Mouse (Mus musculus): ENCODE measurements around the gene Nid1. TPM values are rescaled to one million over a fixed set of nuclear protein-coding genes. Genes with fewer than 3 reads are reported as not detected.
A peak's percentile ranks its signal among the peaks of the same experiment; 100 is the strongest.
"Not testable (repeated sequence)": the region's sequence is repeated elsewhere in the genome, so short reads cannot be mapped to it uniquely, and the experiment has no call there.

The Nid1 gene
- polyA plus RNA-seq, 1 experiment from 2014 or later: 135 TPM

DNA sequence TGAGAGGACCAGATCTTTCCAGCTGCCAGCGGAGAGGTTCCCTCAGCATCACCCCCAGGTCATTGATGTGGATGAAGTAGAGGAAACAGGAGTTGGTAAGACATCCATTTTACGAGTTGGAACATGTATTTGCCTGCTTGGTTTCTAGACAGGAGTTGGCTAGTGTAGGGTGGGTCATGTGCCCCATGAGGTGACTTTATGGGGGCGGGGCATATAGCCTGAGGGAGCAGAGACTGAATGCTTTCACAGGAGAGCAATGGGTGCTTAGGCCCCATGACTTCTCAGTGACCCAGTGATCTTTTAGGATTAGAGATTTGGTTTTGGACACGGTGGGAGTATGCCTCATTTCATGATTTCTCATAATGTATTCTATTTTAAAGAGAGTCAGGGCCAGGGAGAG is 31.2 kb downstream of the Nid1 start:
- Histone ChIP-seq H3K4me1 (ENCODE audit: insufficient read depth, low read length) (no peaks in the 10 kb centered on the region), H3K4me2 (replicated peaks; ENCODE audit: low read depth, low read length) (no peak overlapping the region), H3K36me3 (ENCODE audit: insufficient read depth, low read length) (peaks cover 10% of the 10 kb centered on the region), H3K9me3 (ENCODE audit: low read length) (no peaks in the 10 kb centered on the region), H3K27me3 (ENCODE audit: insufficient read depth, low read length) (no peaks in the 10 kb centered on the region), H3K27ac (ENCODE audit: low read length) (no peak overlapping the region), H3K9ac (replicated peaks; ENCODE audit: low read length) (no peak overlapping the region), H3K4me3 (ENCODE audit: low read length) (no peak overlapping the region)
- 84% methylated on average over 4 of the region's 4 CpGs for WGBS
- ATAC-seq (ENCODE audit: low FRiP score, low TSS enrichment): no peak

DNA sequence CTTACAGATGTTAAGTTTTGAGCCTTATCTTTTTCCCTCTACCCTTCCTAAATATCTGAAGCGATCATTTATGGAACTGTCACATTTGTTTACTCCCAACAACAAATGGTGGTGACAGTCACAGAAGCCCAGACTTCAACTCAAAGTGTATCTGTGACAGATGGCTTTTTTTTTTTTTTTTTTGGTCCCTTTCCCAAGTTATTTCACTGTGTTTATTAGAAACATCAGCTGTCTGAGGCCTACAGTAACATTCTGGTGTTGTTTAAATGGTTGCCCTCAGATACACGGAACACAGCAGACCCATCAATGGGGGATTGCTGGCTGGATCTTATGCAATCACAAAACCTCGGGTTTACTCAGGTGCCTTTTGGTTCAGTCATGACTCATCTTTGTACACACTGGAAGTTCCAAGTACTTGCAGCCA is 34.0 kb downstream of the Nid1 start:
- Histone ChIP-seq H3K4me3 (ENCODE audit: low read length) (no peak overlapping the region), H3K27me3 (ENCODE audit: insufficient read depth, low read length) (no peaks in the 10 kb centered on the region), H3K4me1 (ENCODE audit: insufficient read depth, low read length) (no peaks in the 10 kb centered on the region), H3K9ac (replicated peaks; ENCODE audit: low read length) (no peak overlapping the region), H3K4me2 (replicated peaks; ENCODE audit: low read depth, low read length) (no peak overlapping the region), H3K27ac (ENCODE audit: low read length) (no peak overlapping the region), H3K36me3 (ENCODE audit: insufficient read depth, low read length) (peaks cover 14% of the 10 kb centered on the region), H3K9me3 (ENCODE audit: low read length) (no peaks in the 10 kb centered on the region)
- ATAC-seq (ENCODE audit: low FRiP score, low TSS enrichment): no peak
- WGBS: 66% methylated on average over 3 of the region's 3 CpGs

- 66% methylated on average over 2 of the region's 3 CpGs for WGBS
- H3K4me3 ChIP-seq (ENCODE audit: low read length); H3K4me1 ChIP-seq (ENCODE audit: insufficient read depth, low read length); H3K27ac ChIP-seq (ENCODE audit: low read length); H3K9ac ChIP-seq (replicated peaks; ENCODE audit: low read length); ATAC-seq (ENCODE audit: low FRiP score, low TSS enrichment); H3K27me3 ChIP-seq (ENCODE audit: insufficient read depth, low read length); H3K9me3 ChIP-seq (ENCODE audit: low read length); H3K4me2 ChIP-seq (replicated peaks; ENCODE audit: low read depth, low read length): not testable (repeated sequence)
- H3K36me3 ChIP-seq (ENCODE audit: insufficient read depth, low read length): peaks cover 15% of the 10 kb centered on the region; the same call in 1 of the 2 replicates
These were observed 37.1 kb downstream of the Nid1 start for GRCm38 (mm10) chr13:13474464-13474863.

DNA sequence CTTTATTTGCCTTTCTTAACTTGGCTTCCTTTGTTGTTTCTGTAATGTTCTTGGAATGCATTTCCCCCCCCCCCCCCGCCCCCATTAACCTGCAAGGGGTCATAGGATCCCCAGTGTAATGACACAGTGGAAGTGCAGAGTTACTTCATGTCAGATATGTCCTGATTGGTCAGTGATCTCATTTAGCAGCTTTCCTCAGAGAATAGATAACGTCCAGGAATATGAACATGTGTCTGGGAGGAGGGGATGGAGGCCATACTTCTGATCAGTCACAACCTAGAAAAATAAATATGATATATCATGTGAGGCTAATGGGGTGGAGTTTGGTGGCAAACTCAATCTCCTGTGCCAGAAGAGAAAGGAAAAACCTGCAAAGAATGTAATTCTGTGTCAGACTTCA is 37.6 kb downstream of the Nid1 start:
- Histone ChIP-seq H3K36me3 (ENCODE audit: insufficient read depth, low read length) (peaks cover 15% of the 10 kb centered on the region; the same call in 1 of the 2 replicates), H3K27me3 (ENCODE audit: insufficient read depth, low read length) (no peaks in the 10 kb centered on the region), H3K27ac (ENCODE audit: low read length) (no peak overlapping the region), H3K9ac (replicated peaks; ENCODE audit: low read length) (no peak overlapping the region), H3K4me2 (replicated peaks; ENCODE audit: low read depth, low read length) (no peak overlapping the region), H3K4me3 (ENCODE audit: low read length) (no peak overlapping the region), H3K9me3 (ENCODE audit: low read length) (no peaks in the 10 kb centered on the region), H3K4me1 (ENCODE audit: insufficient read depth, low read length) (no peaks in the 10 kb centered on the region)
- ATAC-seq (ENCODE audit: low FRiP score, low TSS enrichment): no peak
- WGBS: 34% methylated on average over 2 of the region's 2 CpGs

- Histone ChIP-seq H3K9me3 (ENCODE audit: low read length) (no peaks in the 10 kb centered on the region), H3K4me3 (ENCODE audit: low read length) (no peak overlapping the region), H3K36me3 (ENCODE audit: insufficient read depth, low read length) (peaks cover 15% of the 10 kb centered on the region; the same call in 1 of the 2 replicates), H3K27me3 (ENCODE audit: insufficient read depth, low read length) (no peaks in the 10 kb centered on the region), H3K4me1 (ENCODE audit: insufficient read depth, low read length) (no peaks in the 10 kb centered on the region), H3K4me2 (replicated peaks; ENCODE audit: low read depth, low read length) (no peak overlapping the region), H3K9ac (replicated peaks; ENCODE audit: low read length) (no peak overlapping the region), H3K27ac (ENCODE audit: low read length) (no peak overlapping the region)
- no peak for ATAC-seq (ENCODE audit: low FRiP score, low TSS enrichment)
- WGBS: 90% methylated on average over 2 of the region's 2 CpGs
These were observed 39.2 kb downstream of the Nid1 start for GRCm38 (mm10) chr13:13476568-13476967.

DNA sequence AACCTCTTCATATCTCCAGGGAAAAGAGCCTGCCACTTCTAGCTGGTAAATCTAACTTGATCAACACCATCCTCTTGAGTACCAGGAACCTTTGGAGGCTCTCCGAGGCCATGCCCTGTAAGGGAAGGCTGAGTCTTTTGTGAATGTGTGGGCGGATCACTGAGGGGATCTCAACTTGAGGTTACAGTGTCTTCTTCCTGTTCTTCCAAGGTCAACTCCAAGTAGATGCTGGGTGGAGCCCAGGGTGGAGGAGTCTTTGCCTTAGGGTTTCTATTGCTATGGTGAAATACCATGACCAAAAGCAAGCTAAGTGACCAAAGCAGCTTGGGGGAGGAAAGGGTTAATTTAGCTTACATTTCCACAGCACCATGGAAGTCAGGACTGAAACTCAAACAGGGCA is 39.7 kb downstream of the Nid1 start:
- Histone ChIP-seq H3K4me2 (replicated peaks; ENCODE audit: low read depth, low read length) (no peak overlapping the region), H3K4me3 (ENCODE audit: low read length) (no peak overlapping the region), H3K4me1 (ENCODE audit: insufficient read depth, low read length) (no peaks in the 10 kb centered on the region), H3K9me3 (ENCODE audit: low read length) (no peaks in the 10 kb centered on the region), H3K27me3 (ENCODE audit: insufficient read depth, low read length) (no peaks in the 10 kb centered on the region), H3K9ac (replicated peaks; ENCODE audit: low read length) (no peak overlapping the region), H3K36me3 (ENCODE audit: insufficient read depth, low read length) (peaks cover 18% of the 10 kb centered on the region), H3K27ac (ENCODE audit: low read length) (no peak overlapping the region)
- ATAC-seq (ENCODE audit: low FRiP score, low TSS enrichment): no peak
- 83% methylated on average over 2 of the region's 2 CpGs for WGBS

DNA sequence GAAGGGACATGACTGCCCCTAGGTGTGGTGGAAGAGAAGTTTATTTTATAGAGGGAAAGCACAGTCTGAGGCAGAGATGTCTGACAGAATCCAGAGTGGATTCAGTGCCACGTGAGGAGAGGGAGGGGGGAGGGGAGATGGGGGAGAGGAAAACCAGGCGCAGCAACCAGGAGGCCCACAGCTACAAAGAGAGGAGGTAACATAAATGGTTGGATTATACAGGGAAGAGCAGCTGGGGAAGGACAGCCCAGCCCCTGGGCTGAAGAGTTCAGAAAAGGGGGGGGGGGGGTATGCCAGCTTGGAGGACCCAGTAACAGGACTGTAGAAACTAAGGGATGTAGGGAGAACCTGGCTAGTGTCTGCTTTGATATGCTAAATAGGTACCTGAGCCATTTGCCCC is 42.6 kb downstream of the Nid1 start:
- H3K9ac ChIP-seq (replicated peaks; ENCODE audit: low read length): no peak overlapping the region
- H3K4me3 ChIP-seq (ENCODE audit: low read length): no peak overlapping the region
- no peaks in the 10 kb centered on the region for H3K27me3 ChIP-seq (ENCODE audit: insufficient read depth, low read length)
- peaks cover 17% of the 10 kb centered on the region for H3K36me3 ChIP-seq (ENCODE audit: insufficient read depth, low read length)
- H3K9me3 ChIP-seq (ENCODE audit: low read length): no peaks in the 10 kb centered on the region
- H3K4me1 ChIP-seq (ENCODE audit: insufficient read depth, low read length): no peaks in the 10 kb centered on the region
- H3K27ac ChIP-seq (ENCODE audit: low read length): no peak overlapping the region
- no peak overlapping the region for H3K4me2 ChIP-seq (replicated peaks; ENCODE audit: low read depth, low read length)
- WGBS: 12% methylated on average over 2 of the region's 2 CpGs
- ATAC-seq (ENCODE audit: low FRiP score, low TSS enrichment): no peak

GRCm38 (mm10) chr13:13481033-13481432 is 43.7 kb downstream of the Nid1 start:
- Histone ChIP-seq H3K9ac (replicated peaks; ENCODE audit: low read length) (no peak overlapping the region), H3K4me2 (replicated peaks; ENCODE audit: low read depth, low read length) (no peak overlapping the region), H3K4me1 (ENCODE audit: insufficient read depth, low read length) (no peaks in the 10 kb centered on the region), H3K4me3 (ENCODE audit: low read length) (no peak overlapping the region), H3K9me3 (ENCODE audit: low read length) (no peaks in the 10 kb centered on the region), H3K27me3 (ENCODE audit: insufficient read depth, low read length) (no peaks in the 10 kb centered on the region), H3K36me3 (ENCODE audit: insufficient read depth, low read length) (peaks cover 16% of the 10 kb centered on the region), H3K27ac (ENCODE audit: low read length) (no peak overlapping the region)
- ATAC-seq (ENCODE audit: low FRiP score, low TSS enrichment): no peak
- WGBS: 63% methylated on average over 5 of the region's 5 CpGs

DNA sequence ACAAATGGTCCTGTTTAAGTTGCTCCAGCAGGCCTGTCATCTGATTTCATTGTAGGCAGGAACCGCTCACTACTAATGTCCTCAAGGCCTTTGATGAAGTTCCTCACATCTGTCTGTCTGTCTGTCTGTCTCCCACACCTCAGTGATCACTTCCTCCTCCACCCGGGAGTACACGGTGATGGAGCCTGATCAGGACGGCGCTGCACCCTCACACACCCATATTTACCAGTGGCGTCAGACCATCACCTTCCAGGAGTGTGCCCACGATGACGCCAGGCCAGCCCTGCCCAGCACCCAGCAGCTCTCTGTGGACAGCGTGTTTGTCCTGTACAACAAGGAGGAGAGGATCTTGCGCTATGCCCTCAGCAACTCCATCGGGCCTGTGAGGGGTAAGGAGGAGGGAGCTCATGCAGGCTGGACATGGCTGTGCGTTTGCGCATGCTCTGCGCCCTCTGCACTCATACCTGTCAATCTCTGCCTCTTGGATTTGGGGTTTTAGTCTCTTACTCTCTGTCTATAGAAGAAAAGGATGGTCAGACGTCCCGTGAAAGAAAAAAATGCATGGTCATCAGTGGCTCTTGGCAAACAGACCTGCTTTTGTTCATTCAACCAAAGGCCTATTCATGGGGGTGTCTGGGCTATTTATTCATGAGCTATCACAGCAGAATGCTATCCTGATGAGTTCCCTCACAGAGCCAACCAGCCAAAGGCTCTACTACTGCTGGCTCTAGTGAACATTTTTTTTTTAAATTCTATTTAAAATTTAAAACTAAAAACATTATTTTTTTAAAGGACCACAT is 44.7 kb downstream of the Nid1 start:
- ATAC-seq (ENCODE audit: low FRiP score, low TSS enrichment): no peak
- 86% methylated on average over 16 of the region's 16 CpGs for WGBS
- Histone ChIP-seq H3K9ac (replicated peaks; ENCODE audit: low read length) (no peak overlapping the region), H3K36me3 (ENCODE audit: insufficient read depth, low read length) (peaks cover 17% of the 10 kb centered on the region), H3K27ac (ENCODE audit: low read length) (no peak overlapping the region), H3K27me3 (ENCODE audit: insufficient read depth, low read length) (no peaks in the 10 kb centered on the region), H3K4me1 (ENCODE audit: insufficient read depth, low read length) (no peaks in the 10 kb centered on the region), H3K4me3 (ENCODE audit: low read length) (no peak overlapping the region), H3K9me3 (ENCODE audit: low read length) (no peaks in the 10 kb centered on the region), H3K4me2 (replicated peaks; ENCODE audit: low read depth, low read length) (no peak overlapping the region)

GRCm38 (mm10) chr13:13484351-13484751 is 47.0 kb downstream of the Nid1 start:
- peak; percentile 52 for ATAC-seq (ENCODE audit: low FRiP score, low TSS enrichment)
- peaks cover 10% of the 10 kb centered on the region for H3K36me3 ChIP-seq (ENCODE audit: insufficient read depth, low read length)
- no peak overlapping the region for H3K4me3 ChIP-seq (ENCODE audit: low read length)
- no peaks in the 10 kb centered on the region for H3K27me3 ChIP-seq (ENCODE audit: insufficient read depth, low read length)
- no peak overlapping the region for H3K9ac ChIP-seq (replicated peaks; ENCODE audit: low read length)
- H3K4me1 ChIP-seq (ENCODE audit: insufficient read depth, low read length): no peaks in the 10 kb centered on the region
- H3K27ac ChIP-seq (ENCODE audit: low read length): no peak overlapping the region
- WGBS: 30% methylated on average over 7 of the region's 7 CpGs
- H3K9me3 ChIP-seq (ENCODE audit: low read length): no peaks in the 10 kb centered on the region
- no peak overlapping the region for H3K4me2 ChIP-seq (replicated peaks; ENCODE audit: low read depth, low read length)
